Mouse (Mus musculus): ENCODE data around the gene Minar1. TPM values are rescaled to one million over a fixed set of nuclear protein-coding genes. Genes with fewer than 3 reads are reported as not detected.

Gene Minar1
- polyA plus RNA-seq, 1 experiment from 2014 or later: 0.95 TPM

DNA sequence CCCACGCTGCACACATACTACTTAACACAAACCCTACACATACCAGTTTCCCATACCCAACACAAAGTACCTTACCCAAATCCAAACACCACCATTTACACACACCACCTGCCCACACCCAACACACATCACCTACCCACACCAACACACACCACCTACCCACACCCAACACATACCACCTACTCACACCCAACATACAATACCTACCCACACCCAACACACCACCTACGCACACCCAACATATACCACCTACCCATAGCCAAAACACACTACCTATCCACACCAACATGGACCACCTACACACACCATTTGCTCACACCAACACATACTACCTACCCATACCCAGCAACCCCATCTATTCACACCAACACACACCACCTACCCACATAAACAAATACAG, 6.0 kb downstream of the Minar1 start:
- Histone ChIP-seq H3K36me3 (ENCODE audit: control insufficient read depth, insufficient read depth, low read length) (no peaks in the 10 kb centered on the region), H3K9me3 (ENCODE audit: control insufficient read depth, low read length) (no peaks in the 10 kb centered on the region), H3K4me2 (ENCODE audit: low read length) (no peak overlapping the region), H3K4me1 (ENCODE audit: control insufficient read depth, insufficient read depth, low read length) (peaks cover 5% of the 10 kb centered on the region; the same call in 1 of the 2 replicates), H3K4me3 (replicated peaks; ENCODE audit: low read depth, low read length) (no peak overlapping the region), H3K9ac (replicated peaks; ENCODE audit: low read length) (no peak overlapping the region), H3K27ac (replicated peaks; ENCODE audit: low read depth, low read length) (no peak overlapping the region), H3K27me3 (ENCODE audit: control insufficient read depth, insufficient read depth, low read length) (peaks cover 9% of the 10 kb centered on the region)
- 97% methylated on average over 2 of the region's 2 CpGs for WGBS
- ATAC-seq (ENCODE audit: low FRiP score, low TSS enrichment) (peak; percentile 29; the same call in 1 of the 2 replicates), DNase-seq (no peak)

DNA sequence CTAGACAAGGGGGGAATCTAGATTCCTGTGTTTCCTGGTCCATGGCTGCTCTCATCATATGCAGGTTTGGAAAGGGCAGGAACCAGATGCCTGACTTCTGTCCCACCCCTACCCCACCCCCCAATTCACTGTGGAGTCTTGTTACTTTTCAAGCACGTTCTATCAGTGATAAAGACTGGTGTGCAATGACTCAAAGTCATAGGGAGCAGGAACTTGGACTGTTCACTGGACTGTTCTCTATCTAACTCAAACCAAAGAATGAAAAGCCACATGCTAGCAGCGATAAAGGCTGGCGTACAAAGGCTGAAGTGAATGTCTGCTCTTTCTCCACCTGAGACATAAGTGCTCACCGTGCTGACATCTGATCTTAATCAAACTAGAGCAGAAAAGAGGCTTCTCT, 12.3 kb downstream of the Minar1 start:
- no peak for ATAC-seq (ENCODE audit: low FRiP score, low TSS enrichment)
- Histone ChIP-seq H3K27ac (replicated peaks; ENCODE audit: low read depth, low read length) (no peak overlapping the region), H3K4me1 (ENCODE audit: control insufficient read depth, insufficient read depth, low read length) (no peaks in the 10 kb centered on the region), H3K4me3 (replicated peaks; ENCODE audit: low read depth, low read length) (no peak overlapping the region), H3K9me3 (ENCODE audit: control insufficient read depth, low read length) (no peaks in the 10 kb centered on the region), H3K27me3 (ENCODE audit: control insufficient read depth, insufficient read depth, low read length) (no peaks in the 10 kb centered on the region), H3K9ac (replicated peaks; ENCODE audit: low read length) (no peak overlapping the region), H3K36me3 (ENCODE audit: control insufficient read depth, insufficient read depth, low read length) (no peaks in the 10 kb centered on the region), H3K4me2 (ENCODE audit: low read length) (no peak overlapping the region)
- 69% methylated on average over 4 of the region's 4 CpGs for WGBS
- no peak for DNase-seq

DNA sequence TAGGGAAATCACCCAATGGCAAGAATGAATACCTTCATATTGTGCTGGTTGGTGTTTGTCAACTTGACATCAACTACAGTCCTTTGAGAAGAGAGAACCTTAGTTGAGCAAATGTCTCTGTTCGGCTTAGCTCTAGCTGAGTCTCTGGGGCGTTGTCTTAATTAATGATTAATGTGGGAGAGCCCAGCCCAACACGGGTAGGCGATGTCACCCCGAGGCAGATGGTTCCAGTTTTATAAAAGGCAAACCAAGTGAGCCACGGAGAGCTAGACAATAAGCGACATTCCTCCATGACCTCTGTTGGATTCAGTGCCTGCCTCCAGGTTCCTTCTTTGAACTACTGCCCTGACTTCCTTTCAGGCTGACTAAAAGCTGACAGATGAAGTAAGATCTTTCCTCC, 15.6 kb downstream of the Minar1 start:
- no peaks in the 10 kb centered on the region for H3K27me3 ChIP-seq (ENCODE audit: control insufficient read depth, insufficient read depth, low read length)
- no peak overlapping the region for H3K4me2 ChIP-seq (ENCODE audit: low read length)
- WGBS: 71% methylated on average over 7 of the region's 7 CpGs
- H3K9me3 ChIP-seq (ENCODE audit: control insufficient read depth, low read length): no peaks in the 10 kb centered on the region
- no peaks in the 10 kb centered on the region for H3K4me1 ChIP-seq (ENCODE audit: control insufficient read depth, insufficient read depth, low read length)
- no peak overlapping the region for H3K27ac ChIP-seq (replicated peaks; ENCODE audit: low read depth, low read length)
- no peaks in the 10 kb centered on the region for H3K36me3 ChIP-seq (ENCODE audit: control insufficient read depth, insufficient read depth, low read length)
- H3K9ac ChIP-seq (replicated peaks; ENCODE audit: low read length): no peak overlapping the region
- DNase-seq (no peak), ATAC-seq (ENCODE audit: low FRiP score, low TSS enrichment) (no peak)
- H3K4me3 ChIP-seq (replicated peaks; ENCODE audit: low read depth, low read length): no peak overlapping the region

DNA sequence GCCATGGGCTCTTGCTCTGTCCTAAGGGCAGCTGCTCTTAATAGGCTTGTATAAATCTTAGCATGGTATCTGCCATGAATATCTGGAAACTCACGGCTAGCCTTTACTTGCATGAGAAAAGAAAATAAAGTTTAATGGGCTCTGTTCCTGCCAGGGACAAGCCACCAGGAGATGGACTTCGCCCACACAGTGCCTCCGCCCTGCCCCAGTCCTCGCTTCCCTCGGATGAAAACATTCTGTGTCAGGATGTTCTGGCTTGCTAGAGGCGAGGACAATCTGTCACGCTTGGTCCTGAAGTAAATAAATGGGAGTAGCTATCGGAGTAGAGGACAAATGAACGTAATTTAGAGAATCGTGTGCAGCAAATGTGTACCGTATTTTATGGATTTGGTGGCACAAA, 16.7 kb downstream of the Minar1 start:
- H3K4me2 ChIP-seq (ENCODE audit: low read length): no peak overlapping the region
- no peak overlapping the region for H3K9ac ChIP-seq (replicated peaks; ENCODE audit: low read length)
- 83% methylated on average over 11 of the region's 11 CpGs for WGBS
- ATAC-seq (ENCODE audit: low FRiP score, low TSS enrichment) (no peak), DNase-seq (no peak)
- H3K27ac ChIP-seq (replicated peaks; ENCODE audit: low read depth, low read length): no peak overlapping the region
- H3K27me3 ChIP-seq (ENCODE audit: control insufficient read depth, insufficient read depth, low read length): no peaks in the 10 kb centered on the region
- H3K9me3 ChIP-seq (ENCODE audit: control insufficient read depth, low read length): no peaks in the 10 kb centered on the region
- no peaks in the 10 kb centered on the region for H3K4me1 ChIP-seq (ENCODE audit: control insufficient read depth, insufficient read depth, low read length)
- no peak overlapping the region for H3K4me3 ChIP-seq (replicated peaks; ENCODE audit: low read depth, low read length)
- H3K36me3 ChIP-seq (ENCODE audit: control insufficient read depth, insufficient read depth, low read length): no peaks in the 10 kb centered on the region

DNA sequence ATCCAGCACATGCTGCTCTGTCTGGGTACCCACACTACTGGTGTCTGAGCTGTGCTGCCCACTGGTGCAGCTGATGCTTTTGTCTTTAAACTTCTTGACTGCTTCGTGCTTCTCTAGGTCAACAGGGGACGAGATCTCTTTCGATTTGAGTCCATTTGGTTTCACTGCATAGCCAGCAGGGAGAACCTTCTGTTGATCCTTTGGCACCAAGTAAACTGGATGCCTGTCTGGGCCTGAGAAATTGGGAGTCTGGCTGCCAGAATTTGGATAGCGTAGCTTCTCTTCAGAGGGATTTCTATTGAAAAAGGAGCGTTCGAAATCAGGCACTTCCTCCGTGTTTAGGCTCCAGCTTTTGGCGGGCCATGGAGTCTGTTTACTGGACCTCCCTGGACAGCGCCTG, 21.0 kb downstream of the Minar1 start:
- H3K4me3 ChIP-seq (replicated peaks; ENCODE audit: low read depth, low read length): no peak overlapping the region
- H3K9me3 ChIP-seq (ENCODE audit: control insufficient read depth, low read length): no peaks in the 10 kb centered on the region
- ATAC-seq (ENCODE audit: low FRiP score, low TSS enrichment) (no peak), DNase-seq (no peak)
- H3K9ac ChIP-seq (replicated peaks; ENCODE audit: low read length): no peak overlapping the region
- H3K27ac ChIP-seq (replicated peaks; ENCODE audit: low read depth, low read length): no peak overlapping the region
- H3K4me1 ChIP-seq (ENCODE audit: control insufficient read depth, insufficient read depth, low read length): no peaks in the 10 kb centered on the region
- 96% methylated on average over 9 of the region's 9 CpGs for WGBS
- H3K27me3 ChIP-seq (ENCODE audit: control insufficient read depth, insufficient read depth, low read length): no peaks in the 10 kb centered on the region
- no peak overlapping the region for H3K4me2 ChIP-seq (ENCODE audit: low read length)
- no peaks in the 10 kb centered on the region for H3K36me3 ChIP-seq (ENCODE audit: control insufficient read depth, insufficient read depth, low read length)

DNA sequence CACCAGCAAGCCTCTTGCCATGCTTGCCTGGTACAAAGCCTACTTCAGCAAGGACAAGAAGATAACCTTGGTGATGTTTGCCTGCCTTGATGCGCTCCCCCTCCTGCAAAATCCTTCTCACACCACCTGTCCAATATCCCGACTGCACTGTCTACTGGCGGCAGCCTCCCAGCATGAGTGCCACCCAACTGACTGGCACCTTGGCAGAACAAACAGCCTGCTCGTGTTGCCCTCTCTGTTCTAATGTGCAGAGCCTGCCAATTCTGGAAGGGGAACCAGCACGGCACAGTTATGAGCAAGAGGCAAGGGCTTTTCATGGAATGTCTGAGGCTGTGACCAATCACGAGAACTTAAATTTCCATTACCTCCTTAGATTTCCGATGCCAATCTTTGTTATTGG, 22.2 kb downstream of the Minar1 start:
- Histone ChIP-seq H3K9ac (replicated peaks; ENCODE audit: low read length) (no peak overlapping the region), H3K27me3 (ENCODE audit: control insufficient read depth, insufficient read depth, low read length) (no peaks in the 10 kb centered on the region), H3K4me3 (replicated peaks; ENCODE audit: low read depth, low read length) (no peak overlapping the region), H3K36me3 (ENCODE audit: control insufficient read depth, insufficient read depth, low read length) (no peaks in the 10 kb centered on the region), H3K27ac (replicated peaks; ENCODE audit: low read depth, low read length) (no peak overlapping the region), H3K4me1 (ENCODE audit: control insufficient read depth, insufficient read depth, low read length) (no peaks in the 10 kb centered on the region), H3K4me2 (ENCODE audit: low read length) (no peak overlapping the region), H3K9me3 (ENCODE audit: control insufficient read depth, low read length) (no peaks in the 10 kb centered on the region)
- no peak for DNase-seq
- 93% methylated on average over 7 of the region's 7 CpGs for WGBS
- ATAC-seq (ENCODE audit: low FRiP score, low TSS enrichment): no peak

DNA sequence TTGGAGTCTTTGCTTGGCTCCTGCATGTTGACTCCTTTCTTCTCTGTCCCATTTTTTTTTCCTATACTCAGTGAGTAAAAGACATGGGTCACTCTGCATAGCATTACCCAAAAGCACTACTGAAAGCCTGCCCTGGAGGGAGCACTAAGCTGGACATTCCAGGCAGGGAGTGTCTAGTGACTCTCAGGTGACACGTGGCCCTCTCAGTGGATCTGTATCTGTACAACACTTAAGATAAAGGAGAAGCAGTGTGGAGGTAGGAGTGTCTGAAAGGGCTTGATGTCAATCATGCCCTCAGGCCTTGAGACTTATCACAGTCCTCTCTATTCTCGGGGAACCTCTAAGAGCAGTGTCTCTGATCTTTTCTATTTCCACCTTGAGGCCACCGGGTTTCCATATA, 25.9 kb downstream of the Minar1 start:
- Histone ChIP-seq H3K9ac (replicated peaks; ENCODE audit: low read length) (no peak overlapping the region), H3K27me3 (ENCODE audit: control insufficient read depth, insufficient read depth, low read length) (no peaks in the 10 kb centered on the region), H3K9me3 (ENCODE audit: control insufficient read depth, low read length) (no peaks in the 10 kb centered on the region), H3K36me3 (ENCODE audit: control insufficient read depth, insufficient read depth, low read length) (no peaks in the 10 kb centered on the region), H3K4me2 (ENCODE audit: low read length) (no peak overlapping the region), H3K4me1 (ENCODE audit: control insufficient read depth, insufficient read depth, low read length) (no peaks in the 10 kb centered on the region), H3K4me3 (replicated peaks; ENCODE audit: low read depth, low read length) (no peak overlapping the region), H3K27ac (replicated peaks; ENCODE audit: low read depth, low read length) (no peak overlapping the region)
- ATAC-seq (ENCODE audit: low FRiP score, low TSS enrichment) (no peak), DNase-seq (no peak)
- 84% methylated on average over 3 of the region's 3 CpGs for WGBS

DNA sequence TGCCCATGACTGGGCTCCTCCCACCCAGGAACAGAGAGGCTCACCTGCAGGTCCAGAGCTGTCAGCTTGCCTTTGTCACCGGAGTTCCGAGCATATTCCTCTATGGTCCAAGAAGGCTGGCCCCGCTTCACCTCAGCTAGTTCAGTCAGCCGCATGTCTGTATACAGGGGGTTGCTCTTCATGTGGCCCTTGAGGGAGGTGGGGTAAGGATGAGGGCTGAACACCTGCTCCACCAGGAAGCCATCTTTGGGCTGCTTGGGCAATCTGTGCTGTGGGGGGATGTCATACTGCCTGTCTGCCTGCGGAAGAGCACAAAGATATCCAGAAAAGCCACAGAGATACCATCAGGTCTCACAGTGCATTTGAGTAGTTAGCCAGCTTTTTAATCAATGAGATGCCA, 26.5 kb downstream of the Minar1 start:
- DNase-seq (no peak), ATAC-seq (ENCODE audit: low FRiP score, low TSS enrichment) (no peak)
- H3K27me3 ChIP-seq (ENCODE audit: control insufficient read depth, insufficient read depth, low read length): no peaks in the 10 kb centered on the region
- 91% methylated on average over 5 of the region's 5 CpGs for WGBS
- no peak overlapping the region for H3K4me2 ChIP-seq (ENCODE audit: low read length)
- no peak overlapping the region for H3K4me3 ChIP-seq (replicated peaks; ENCODE audit: low read depth, low read length)
- no peaks in the 10 kb centered on the region for H3K9me3 ChIP-seq (ENCODE audit: control insufficient read depth, low read length)
- H3K4me1 ChIP-seq (ENCODE audit: control insufficient read depth, insufficient read depth, low read length): no peaks in the 10 kb centered on the region
- no peak overlapping the region for H3K27ac ChIP-seq (replicated peaks; ENCODE audit: low read depth, low read length)
- no peaks in the 10 kb centered on the region for H3K36me3 ChIP-seq (ENCODE audit: control insufficient read depth, insufficient read depth, low read length)
- no peak overlapping the region for H3K9ac ChIP-seq (replicated peaks; ENCODE audit: low read length)

DNA sequence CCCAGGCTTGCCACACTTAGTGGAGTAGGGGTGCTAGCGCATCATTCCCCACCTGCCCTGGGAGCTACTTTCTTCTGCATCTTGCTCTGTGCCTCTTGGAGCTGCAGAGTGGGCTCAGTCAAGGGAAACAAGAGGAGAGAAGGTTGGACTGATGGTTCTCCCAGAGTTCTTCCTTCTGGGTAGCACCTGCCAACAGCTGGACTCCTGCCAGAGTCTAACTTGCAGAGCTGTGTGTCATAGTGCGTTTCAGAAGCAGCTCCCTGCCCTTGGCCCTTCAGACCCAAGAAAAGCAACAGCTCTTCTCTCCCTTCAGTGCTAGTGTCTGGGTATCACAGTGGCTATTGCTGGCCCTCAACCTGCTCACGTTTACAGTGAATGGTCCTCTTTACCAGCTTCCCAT, 30.5 kb downstream of the Minar1 start:
- Histone ChIP-seq H3K36me3 (ENCODE audit: control insufficient read depth, insufficient read depth, low read length) (no peaks in the 10 kb centered on the region), H3K27me3 (ENCODE audit: control insufficient read depth, insufficient read depth, low read length) (no peaks in the 10 kb centered on the region), H3K9me3 (ENCODE audit: control insufficient read depth, low read length) (no peaks in the 10 kb centered on the region), H3K4me1 (ENCODE audit: control insufficient read depth, insufficient read depth, low read length) (no peaks in the 10 kb centered on the region), H3K4me2 (ENCODE audit: low read length) (no peak overlapping the region), H3K4me3 (replicated peaks; ENCODE audit: low read depth, low read length) (no peak overlapping the region), H3K9ac (replicated peaks; ENCODE audit: low read length) (no peak overlapping the region), H3K27ac (replicated peaks; ENCODE audit: low read depth, low read length) (no peak overlapping the region)
- no peak for ATAC-seq (ENCODE audit: low FRiP score, low TSS enrichment)
- no peak for DNase-seq
- WGBS: 90% methylated on average over 3 of the region's 3 CpGs

All from midbrain, embryonic 14.5 days (tissue).